Mouse (Mus musculus): ENCODE results near the gene Dhdh. TPM values are rescaled to one million over a fixed set of nuclear protein-coding genes. Genes with fewer than 3 reads are reported as not detected.
"Not testable (repeated sequence)": the region's sequence is repeated elsewhere in the genome, so short reads cannot be mapped to it uniquely, and the experiment has no call there.

Dhdh gene
- 2.0 and 2.2 TPM in 2 replicates for polyA plus RNA-seq (2015; fragmentation: Nextera tagmentation; extraction: Ambion mirVana)

DNA sequence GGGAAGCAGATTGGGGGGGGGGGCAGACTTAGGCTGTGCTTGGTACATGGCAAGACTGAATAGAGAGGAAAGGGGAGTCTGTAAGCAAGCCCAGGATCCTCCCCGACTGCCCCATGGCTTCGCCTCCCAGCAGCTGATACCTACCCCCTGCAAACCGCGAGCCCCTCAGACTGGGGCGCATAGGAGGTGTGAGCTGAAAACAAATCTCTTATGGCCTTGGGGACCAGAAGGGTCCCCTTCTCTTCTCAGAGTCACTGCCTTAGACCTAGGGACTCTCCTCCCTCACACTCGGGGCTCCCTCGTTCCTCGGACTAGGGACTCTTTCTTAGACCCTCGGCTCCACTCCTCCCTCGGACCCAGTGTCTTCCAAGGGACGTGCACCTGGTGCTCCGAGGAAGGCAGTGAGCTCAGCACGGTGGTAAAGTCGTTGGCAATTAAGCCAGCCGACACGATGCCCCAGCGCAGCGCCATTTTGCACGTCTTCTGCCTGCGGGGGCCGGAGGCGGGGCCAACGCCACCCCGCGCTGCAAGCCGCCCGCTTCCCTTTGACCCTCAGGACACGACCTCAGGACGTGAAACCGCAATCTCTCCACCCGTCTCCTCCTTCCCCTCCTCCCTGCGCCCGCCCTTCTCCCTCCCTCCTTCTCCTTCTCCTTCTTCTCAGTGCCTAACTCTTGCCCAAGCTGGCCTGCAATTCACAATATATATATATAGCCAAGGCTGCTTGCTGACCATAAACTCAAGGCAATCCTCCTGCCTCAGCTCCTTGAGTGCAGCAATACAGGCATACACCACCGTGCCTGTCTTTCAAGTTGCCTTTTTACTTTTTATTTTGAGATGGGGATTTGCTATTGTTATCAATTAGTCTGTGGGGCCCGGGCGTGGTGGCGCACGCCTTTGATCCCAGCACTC lies at the start of gene Dhdh:
TSS of gene Dhdh (minus strand) at position 513 of the 912 bp plus-strand sequence.
- Histone ChIP-seq H3K4me2 (ENCODE audit: low read depth, low read length) (peak within 1 kb of the TSS; percentile 72), H3K27me3 (ENCODE audit: control insufficient read depth, insufficient read depth, low read length) (no peaks in the 10 kb centered on the region), H3K4me3 (replicated peaks; ENCODE audit: low read length) (peak within 1 kb of the TSS; percentile 49), H3K36me3 (ENCODE audit: control insufficient read depth, insufficient read depth, low read length) (0 out of 2 replicates have a peak, but pooled peaks cover 5% of the 10 kb centered on the region), H3K27ac (ENCODE audit: low read length) (peak within 1 kb of the TSS; percentile 56), H3K4me1 (ENCODE audit: control insufficient read depth, insufficient read depth, low read length) (peaks cover 13% of the 10 kb centered on the region), H3K9me3 (replicated peaks; ENCODE audit: control insufficient read depth, low read length) (no peaks in the 10 kb centered on the region), H3K9ac (ENCODE audit: low read length) (peak within 1 kb of the TSS; percentile 74)
- 11% methylated on average over 38 of the region's 38 CpGs for WGBS
- ATAC-seq (ENCODE audit: insufficient read depth, low FRiP score): peak; percentile 53

DNA sequence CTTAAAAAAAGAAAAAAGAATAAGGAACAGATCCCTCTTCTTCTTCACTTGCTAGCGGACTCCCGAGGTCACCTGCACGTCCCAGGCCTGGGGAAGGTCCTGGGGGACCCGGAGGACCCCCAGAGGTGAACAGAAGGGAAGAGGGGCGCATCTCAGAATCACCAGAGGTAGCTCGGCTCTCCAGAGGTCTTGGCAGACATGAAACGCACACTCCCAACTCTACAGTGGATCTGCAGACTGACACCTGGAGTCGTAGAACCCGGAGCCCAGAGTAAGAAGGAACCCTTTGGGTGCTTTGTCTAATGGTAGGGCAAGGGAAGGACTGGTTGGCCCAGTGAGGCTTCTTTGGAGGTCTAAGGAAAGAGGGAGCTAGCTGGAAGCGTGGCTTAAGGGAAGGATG lies 49.0 kb upstream of the Dhdh start:
- WGBS: 86% methylated on average over 10 of the region's 10 CpGs
- no peak for ATAC-seq (ENCODE audit: insufficient read depth, low FRiP score)
- H3K4me3 ChIP-seq (replicated peaks; ENCODE audit: low read length): peak overlapping the region; percentile 59
- no peaks in the 10 kb centered on the region for H3K9me3 ChIP-seq (replicated peaks; ENCODE audit: control insufficient read depth, low read length)
- no peak overlapping the region for H3K27ac ChIP-seq (ENCODE audit: low read length)
- H3K4me2 ChIP-seq (ENCODE audit: low read depth, low read length): peak overlapping the region; percentile 87
- H3K9ac ChIP-seq (ENCODE audit: low read length): peak overlapping the region; percentile 77
- H3K27me3 ChIP-seq (ENCODE audit: control insufficient read depth, insufficient read depth, low read length): no peaks in the 10 kb centered on the region
- H3K36me3 ChIP-seq (ENCODE audit: control insufficient read depth, insufficient read depth, low read length): no peaks in the 10 kb centered on the region
- H3K4me1 ChIP-seq (ENCODE audit: control insufficient read depth, insufficient read depth, low read length): 0 out of 2 replicates have a peak, but pooled peaks cover 5% of the 10 kb centered on the region

DNA sequence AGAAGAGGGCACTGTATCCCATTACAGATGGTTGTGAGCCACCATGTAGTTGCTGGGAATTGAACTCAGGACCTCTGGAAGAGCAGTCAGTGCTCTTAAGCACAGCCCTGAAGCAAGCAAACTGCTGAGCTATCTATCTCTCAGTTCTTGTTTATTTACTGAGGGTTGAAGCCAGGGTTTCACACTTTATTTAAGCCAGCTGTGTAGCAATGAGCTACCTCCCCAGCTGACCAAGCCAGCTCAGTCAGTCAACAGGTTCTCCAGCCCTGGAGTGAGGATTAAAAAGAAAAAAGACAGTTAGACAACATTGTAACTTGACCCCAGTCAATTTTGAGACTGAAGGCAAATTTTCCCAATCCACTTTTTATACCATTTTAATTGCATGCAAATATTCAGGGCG lies 47.1 kb upstream of the Dhdh start:
- Histone ChIP-seq H3K4me2 (ENCODE audit: low read depth, low read length) (no peak overlapping the region), H3K4me3 (replicated peaks; ENCODE audit: low read length) (no peak overlapping the region), H3K9me3 (replicated peaks; ENCODE audit: control insufficient read depth, low read length) (no peaks in the 10 kb centered on the region), H3K27me3 (ENCODE audit: control insufficient read depth, insufficient read depth, low read length) (no peaks in the 10 kb centered on the region), H3K9ac (ENCODE audit: low read length) (no peak overlapping the region), H3K4me1 (ENCODE audit: control insufficient read depth, insufficient read depth, low read length) (peaks cover 5% of the 10 kb centered on the region; the same call in 1 of the 2 replicates), H3K27ac (ENCODE audit: low read length) (no peak overlapping the region), H3K36me3 (ENCODE audit: control insufficient read depth, insufficient read depth, low read length) (no peaks in the 10 kb centered on the region)
- ATAC-seq (ENCODE audit: insufficient read depth, low FRiP score): no peak
- 62% methylated on average over 1 of the region's 1 CpGs for WGBS

DNA sequence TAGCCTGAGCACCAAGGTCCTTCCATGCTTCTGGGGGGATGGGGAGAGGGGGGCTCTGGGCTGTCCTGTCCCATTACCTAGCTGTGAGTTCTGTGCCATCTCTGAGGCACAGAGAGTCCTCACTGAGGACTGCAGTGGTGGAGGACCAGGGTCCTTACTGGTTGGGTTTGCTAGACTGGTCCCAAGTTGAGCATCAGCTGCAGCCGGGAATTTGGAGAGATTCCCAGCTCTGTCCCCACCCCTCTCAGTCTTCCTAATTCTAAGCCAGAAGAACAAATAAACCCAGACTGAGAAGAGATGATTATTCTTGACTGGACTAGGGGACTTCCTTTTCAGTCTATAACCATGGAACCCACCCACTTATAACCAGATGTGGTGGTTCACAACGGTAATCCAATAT lies 42.0 kb upstream of the Dhdh start:
- 36% methylated on average over 2 of the region's 2 CpGs for WGBS
- Histone ChIP-seq H3K9ac (ENCODE audit: low read length) (no peak overlapping the region; the same call in 1 of the 2 replicates), H3K4me3 (replicated peaks; ENCODE audit: low read length) (no peak overlapping the region), H3K27me3 (ENCODE audit: control insufficient read depth, insufficient read depth, low read length) (no peaks in the 10 kb centered on the region), H3K9me3 (replicated peaks; ENCODE audit: control insufficient read depth, low read length) (no peaks in the 10 kb centered on the region), H3K4me1 (ENCODE audit: control insufficient read depth, insufficient read depth, low read length) (peaks cover 13% of the 10 kb centered on the region), H3K27ac (ENCODE audit: low read length) (peak overlapping the region; percentile 43), H3K36me3 (ENCODE audit: control insufficient read depth, insufficient read depth, low read length) (no peaks in the 10 kb centered on the region), H3K4me2 (ENCODE audit: low read depth, low read length) (peak overlapping the region; percentile 31)
- ATAC-seq (ENCODE audit: insufficient read depth, low FRiP score): no peak

DNA sequence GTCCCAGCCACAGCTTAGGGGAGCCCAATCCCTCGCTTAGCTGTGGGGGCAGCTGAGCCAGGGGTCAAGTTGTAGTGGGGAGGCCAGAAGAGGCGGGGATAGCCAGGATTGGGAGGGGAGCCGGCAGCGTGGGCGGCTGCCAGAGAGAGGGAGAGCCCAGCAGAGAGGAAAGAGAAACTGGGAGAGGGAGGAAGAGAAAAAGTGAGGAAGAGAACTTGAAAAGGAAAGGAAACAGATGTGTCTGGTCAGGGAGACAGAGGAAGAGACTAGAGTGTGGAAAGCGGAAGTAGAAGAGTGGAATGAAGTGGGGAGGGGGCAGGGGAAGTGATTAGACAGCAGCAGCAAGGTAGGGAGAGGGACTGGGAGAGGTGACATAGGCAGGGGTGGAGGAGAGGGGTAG lies 40.9 kb upstream of the Dhdh start:
- peaks cover 24% of the 10 kb centered on the region for H3K4me1 ChIP-seq (ENCODE audit: control insufficient read depth, insufficient read depth, low read length)
- H3K9me3 ChIP-seq (replicated peaks; ENCODE audit: control insufficient read depth, low read length): no peaks in the 10 kb centered on the region
- no peak overlapping the region for H3K4me2 ChIP-seq (ENCODE audit: low read depth, low read length)
- ATAC-seq (ENCODE audit: insufficient read depth, low FRiP score): no peak
- peak overlapping the region; percentile 36; the same call in 1 of the 2 replicates for H3K27ac ChIP-seq (ENCODE audit: low read length)
- no peak overlapping the region for H3K4me3 ChIP-seq (replicated peaks; ENCODE audit: low read length)
- H3K36me3 ChIP-seq (ENCODE audit: control insufficient read depth, insufficient read depth, low read length): no peaks in the 10 kb centered on the region
- peak overlapping the region; percentile 31; the same call in 1 of the 2 replicates for H3K9ac ChIP-seq (ENCODE audit: low read length)
- H3K27me3 ChIP-seq (ENCODE audit: control insufficient read depth, insufficient read depth, low read length): no peaks in the 10 kb centered on the region
- WGBS: 11% methylated on average over 6 of the region's 6 CpGs

DNA sequence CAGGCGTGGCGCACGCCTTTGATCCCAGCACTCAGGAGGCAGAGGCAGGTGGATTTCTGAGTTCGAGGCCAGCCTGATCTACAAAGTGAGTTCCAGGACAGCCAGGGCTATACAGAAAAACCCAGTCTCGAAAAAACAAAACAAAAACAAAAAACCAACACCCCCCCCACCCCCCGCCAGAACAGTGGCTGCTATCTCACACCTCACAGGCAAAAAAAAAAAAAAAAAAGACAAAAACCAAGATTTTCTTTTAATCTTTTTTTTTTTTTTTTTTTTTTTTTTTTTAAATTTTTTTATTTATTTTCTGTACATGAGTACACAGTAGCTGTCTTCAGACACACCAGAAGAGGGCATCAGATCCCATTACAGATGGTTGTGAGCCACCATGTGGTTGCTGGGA lies 38.6 kb upstream of the Dhdh start:
- H3K4me2 ChIP-seq (ENCODE audit: low read depth, low read length): not testable (repeated sequence)
- H3K27ac ChIP-seq (ENCODE audit: low read length): 0 out of 2 replicates have a peak overlapping the region, but pooled peaks have one; percentile 94

DNA sequence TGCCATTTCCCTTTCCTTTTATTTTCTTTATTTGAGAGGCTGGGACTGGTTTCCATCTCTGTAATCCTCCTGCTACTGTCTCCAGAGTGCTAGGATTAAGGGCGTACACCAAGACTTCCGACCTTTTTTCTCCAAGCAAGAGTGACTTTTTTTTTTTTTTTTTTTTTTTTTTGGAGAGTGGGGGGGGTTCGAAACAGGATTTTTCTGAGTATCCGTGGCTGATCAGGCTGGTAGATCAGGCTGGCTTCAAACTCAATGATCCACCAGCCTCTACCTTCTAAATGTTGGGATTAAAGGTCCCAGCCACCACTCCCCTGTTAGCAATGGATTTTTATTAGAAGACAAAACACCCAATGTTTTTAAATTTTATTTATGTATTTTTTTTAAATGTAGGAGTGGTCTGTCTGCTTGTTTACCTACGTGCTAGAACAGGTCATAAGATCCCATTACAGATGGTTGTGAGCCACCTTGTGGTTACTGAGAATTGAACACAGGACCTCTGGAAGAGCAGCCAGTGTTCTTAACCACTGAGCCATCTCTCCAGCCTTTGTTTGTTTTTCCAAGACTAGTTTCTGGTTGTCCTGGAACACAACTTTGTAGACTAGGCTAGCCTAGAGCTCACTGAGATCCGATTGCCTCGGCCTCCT lies 38.0 kb upstream of the Dhdh start:
- peak overlapping the region; percentile 85 for H3K4me3 ChIP-seq (replicated peaks; ENCODE audit: low read length)
- H3K9me3 ChIP-seq (replicated peaks; ENCODE audit: control insufficient read depth, low read length): no peaks in the 10 kb centered on the region
- H3K9ac ChIP-seq (ENCODE audit: low read length): peak overlapping the region; percentile 95
- H3K27me3 ChIP-seq (ENCODE audit: control insufficient read depth, insufficient read depth, low read length): no peaks in the 10 kb centered on the region
- H3K4me2 ChIP-seq (ENCODE audit: low read depth, low read length): peak overlapping the region; percentile 95
- WGBS: 24% methylated on average over 7 of the region's 7 CpGs
- 0 out of 2 replicates have a peak, but pooled peaks cover 11% of the 10 kb centered on the region for H3K36me3 ChIP-seq (ENCODE audit: control insufficient read depth, insufficient read depth, low read length)
- H3K4me1 ChIP-seq (ENCODE audit: control insufficient read depth, insufficient read depth, low read length): peaks cover 42% of the 10 kb centered on the region
- H3K27ac ChIP-seq (ENCODE audit: low read length): peak overlapping the region; percentile 94
- ATAC-seq (ENCODE audit: insufficient read depth, low FRiP score): no peak

More for the DNA sequence above, 38.6 kb upstream of the Dhdh start:
- ATAC-seq (ENCODE audit: insufficient read depth, low FRiP score); H3K27me3 ChIP-seq (ENCODE audit: control insufficient read depth, insufficient read depth, low read length); H3K9me3 ChIP-seq (replicated peaks; ENCODE audit: control insufficient read depth, low read length); H3K4me3 ChIP-seq (replicated peaks; ENCODE audit: low read length); H3K9ac ChIP-seq (ENCODE audit: low read length): not testable (repeated sequence)
- H3K4me1 ChIP-seq (ENCODE audit: control insufficient read depth, insufficient read depth, low read length): peaks cover 42% of the 10 kb centered on the region
- WGBS: 88% methylated on average over 6 of the region's 6 CpGs
- H3K36me3 ChIP-seq (ENCODE audit: control insufficient read depth, insufficient read depth, low read length): 0 out of 2 replicates have a peak, but pooled peaks cover 11% of the 10 kb centered on the region

DNA sequence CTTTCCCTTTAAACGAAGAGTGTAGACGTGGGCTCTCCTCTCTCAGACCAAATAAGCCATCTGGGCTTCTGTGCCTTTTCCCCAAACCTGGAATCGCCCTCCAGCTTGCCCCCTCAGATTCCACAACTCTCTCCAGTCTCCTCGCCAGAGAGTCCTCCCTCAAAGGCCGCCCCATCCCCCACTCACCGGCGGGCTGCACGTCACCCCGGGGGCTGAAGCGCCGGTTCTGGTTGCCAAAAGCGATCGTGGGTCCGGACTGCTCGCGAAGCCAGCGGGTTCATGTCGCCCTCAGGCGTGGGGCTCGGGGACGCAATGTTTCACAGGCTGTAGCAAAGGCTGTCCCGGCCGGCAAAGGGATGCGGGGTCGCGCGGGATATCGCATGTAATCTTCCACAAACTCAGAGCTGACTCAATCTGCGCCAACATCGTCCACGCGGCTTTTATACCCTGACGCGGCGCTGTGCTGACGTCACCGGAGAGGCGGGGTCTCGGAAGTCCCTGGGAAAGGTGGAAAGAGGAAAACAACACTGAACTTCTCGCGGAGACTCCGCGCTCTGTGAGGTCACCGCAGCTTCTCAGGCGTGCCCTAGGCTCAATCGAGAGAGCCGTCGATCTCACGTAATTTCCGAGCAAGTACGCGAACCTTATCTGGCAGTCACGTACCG lies 37.3 kb upstream of the Dhdh start, which contains the start of the genes Ppp1r15a and Plekha4:
TSS of gene Ppp1r15a (minus strand) at position 460 of the 665 bp plus-strand sequence.
TSS of gene Plekha4 (plus strand) at position 522 of the 665 bp plus-strand sequence.
- H3K4me3 ChIP-seq (replicated peaks; ENCODE audit: low read length): peak within 1 kb of the TSS; percentile 85
- no peaks in the 10 kb centered on the region for H3K9me3 ChIP-seq (replicated peaks; ENCODE audit: control insufficient read depth, low read length)
- H3K36me3 ChIP-seq (ENCODE audit: control insufficient read depth, insufficient read depth, low read length): 0 out of 2 replicates have a peak, but pooled peaks cover 11% of the 10 kb centered on the region
- ATAC-seq (ENCODE audit: insufficient read depth, low FRiP score): peak; percentile 89
- H3K4me2 ChIP-seq (ENCODE audit: low read depth, low read length): peak within 1 kb of the TSS; percentile 95
- H3K27ac ChIP-seq (ENCODE audit: low read length): peak within 1 kb of the TSS; percentile 94
- under 1% methylated on average over 54 of the region's 54 CpGs for WGBS
- H3K9ac ChIP-seq (ENCODE audit: low read length): peak within 1 kb of the TSS; percentile 95
- H3K27me3 ChIP-seq (ENCODE audit: control insufficient read depth, insufficient read depth, low read length): no peaks in the 10 kb centered on the region
- H3K4me1 ChIP-seq (ENCODE audit: control insufficient read depth, insufficient read depth, low read length): peaks cover 46% of the 10 kb centered on the region

Measured in stomach, embryonic 16.5 days (tissue).